Mouse (Mus musculus) forebrain, postnatal 0 days (tissue): ENCODE measurements at regions not wholly inside any gene's neighbourhood (a gene's known extent, or its start where the extent isn't known, plus 50 kb on each side); places are given as distances from the start of the nearest gene placed in this dataset.

Experiments
- ATAC-seq: fragments of 200-750 bp; cut with Nextera tagmentation; 2 replicates; pipeline ENCODE4 v1.8.0; 2017; ENCODE audit warnings: mild to moderate bottlenecking, moderate library complexity
- DNase-seq: peaks from one replicate; pipeline ENCODE4 v3.0.0-alpha.2; 2015
- H3K27ac ChIP-seq: fragments of 300-500 bp; sonication (generic); 2 replicates; pipeline ENCODE4 v1.5.1; 2014; ENCODE audit warnings: low read depth, mild to moderate bottlenecking, antibody characterized with exemption, low read length, moderate library complexity, mixed read lengths
- H3K27me3 ChIP-seq: fragments of 300-500 bp; sonication (generic); 2 replicates; pipeline ENCODE4 v1.6.1; 2014; ENCODE audit warnings: mild to moderate bottlenecking, low read length, mixed read lengths; ENCODE audit not compliant: insufficient read depth
- H3K36me3 ChIP-seq: fragments of 300-500 bp; sonication (generic); 2 replicates; pipeline ENCODE4 v1.6.1; 2014; ENCODE audit warnings: mild to moderate bottlenecking, moderate library complexity; ENCODE audit not compliant: insufficient read depth
- H3K4me1 ChIP-seq: fragments of 300-500 bp; sonication (generic); 2 replicates; pipeline ENCODE4 v1.6.1; 2014; ENCODE audit warnings: antibody characterized with exemption; ENCODE audit not compliant: insufficient read depth
- H3K4me2 ChIP-seq: fragments of 300-500 bp; sonication (generic); 2 replicates; pipeline ENCODE4 v1.6.1; 2014; ENCODE audit warnings: low read depth, mild to moderate bottlenecking, moderate library complexity
- H3K4me3 ChIP-seq: fragments of 300-500 bp; sonication (generic); 2 replicates; pipeline ENCODE4 v1.5.1; 2014; ENCODE audit warnings: low read depth, low read length, mixed read lengths
- H3K9ac ChIP-seq: fragments of 300-500 bp; sonication (generic); 2 replicates; pipeline ENCODE4 v1.6.1; 2014; ENCODE audit warnings: mild to moderate bottlenecking
- H3K9me3 ChIP-seq: fragments of 300-500 bp; sonication (generic); 2 replicates; pipeline ENCODE4 v1.6.1; 2016; ENCODE audit warnings: low read length
- CTCF ChIP-seq: sonication (generic); IDR thresholded peaks from 2 replicates; pipeline ENCODE4 v1.5.1; 2016; ENCODE audit warnings: antibody characterized with exemption, control low read depth, low read depth
- WGBS: fragments of 180-500 bp; shearing (Covaris S2); extraction: QIAGEN DNeasy Blood & Tissue Kit; methylation state at CpG from one replicate; pipeline ENCODE4 v1.1.7; 2014; 5-methylcytosine and 5-hydroxymethylcytosine counted together

DNA sequence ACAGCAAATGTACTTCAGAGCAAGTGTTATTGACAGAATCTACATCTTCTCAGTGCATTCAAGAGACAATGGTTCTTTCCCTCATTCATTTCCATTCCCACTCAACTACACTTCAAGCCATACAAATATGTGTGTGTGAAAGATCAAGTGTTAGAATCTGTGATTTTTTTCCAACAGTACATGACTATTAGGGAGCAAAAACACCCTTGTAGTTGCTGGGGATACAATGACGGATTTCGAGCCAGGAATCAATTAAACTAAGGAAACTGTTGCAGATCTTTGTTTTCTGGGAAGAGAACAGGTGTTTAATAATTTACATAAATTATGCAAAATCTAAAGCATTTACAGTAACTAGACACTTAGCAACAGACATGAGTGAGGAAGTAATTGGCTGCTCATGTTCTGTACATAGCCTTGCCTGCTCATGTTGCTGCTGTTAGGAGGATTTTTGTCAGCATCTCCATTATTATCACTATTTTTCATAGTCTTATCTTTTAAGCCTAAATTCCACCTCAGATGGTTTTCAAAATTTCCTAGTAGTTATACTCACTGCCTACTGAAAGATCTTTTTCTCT is 777.6 kb upstream of the Adgrl2 start:
- 29% methylated on average over 2 of the region's 2 CpGs for WGBS
- no peak for TF ChIP-seq CTCF
- H3K27me3 ChIP-seq: no peaks in the 10 kb centered on the region
- no peaks in the 10 kb centered on the region for H3K36me3 ChIP-seq
- no peak overlapping the region for H3K4me3 ChIP-seq
- no peaks in the 10 kb centered on the region for H3K9me3 ChIP-seq
- ATAC-seq: peak; percentile 43; the same call in 1 of the 2 replicates
- DNase-seq: no peak
- H3K9ac ChIP-seq: no peak overlapping the region
- 0 out of 2 replicates have a peak, but pooled peaks cover 4% of the 10 kb centered on the region for H3K4me1 ChIP-seq
- no peak overlapping the region for H3K27ac ChIP-seq
- H3K4me2 ChIP-seq: no peak overlapping the region

DNA sequence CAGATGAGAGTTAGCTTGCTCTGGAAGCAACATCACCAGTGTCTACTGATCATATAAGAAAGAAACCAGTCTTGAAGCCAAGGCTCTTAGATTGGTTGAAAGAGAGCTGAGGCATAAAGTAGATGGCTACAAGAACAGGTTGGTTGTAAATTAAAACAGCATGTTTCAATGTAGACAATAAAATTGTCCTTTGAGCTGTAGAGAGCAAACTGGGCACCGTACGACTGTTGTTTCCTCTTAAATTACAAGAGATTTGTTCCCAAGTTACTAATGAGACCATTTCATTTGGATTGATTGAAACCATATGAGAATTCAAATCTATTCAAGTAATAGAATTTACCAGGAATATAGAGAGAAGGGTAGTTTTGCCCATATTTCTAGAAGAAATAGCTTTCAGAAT is 770.9 kb upstream of the Adgrl2 start:
- TF ChIP-seq CTCF: no peak
- no peak for ATAC-seq
- Histone ChIP-seq H3K36me3 (no peaks in the 10 kb centered on the region), H3K9ac (no peak overlapping the region), H3K4me3 (no peak overlapping the region), H3K9me3 (no peaks in the 10 kb centered on the region), H3K27ac (no peak overlapping the region), H3K4me1 (no peaks in the 10 kb centered on the region), H3K4me2 (no peak overlapping the region), H3K27me3 (no peaks in the 10 kb centered on the region)
- WGBS: 96% methylated on average over 2 of the region's 2 CpGs
- no peak for DNase-seq

DNA sequence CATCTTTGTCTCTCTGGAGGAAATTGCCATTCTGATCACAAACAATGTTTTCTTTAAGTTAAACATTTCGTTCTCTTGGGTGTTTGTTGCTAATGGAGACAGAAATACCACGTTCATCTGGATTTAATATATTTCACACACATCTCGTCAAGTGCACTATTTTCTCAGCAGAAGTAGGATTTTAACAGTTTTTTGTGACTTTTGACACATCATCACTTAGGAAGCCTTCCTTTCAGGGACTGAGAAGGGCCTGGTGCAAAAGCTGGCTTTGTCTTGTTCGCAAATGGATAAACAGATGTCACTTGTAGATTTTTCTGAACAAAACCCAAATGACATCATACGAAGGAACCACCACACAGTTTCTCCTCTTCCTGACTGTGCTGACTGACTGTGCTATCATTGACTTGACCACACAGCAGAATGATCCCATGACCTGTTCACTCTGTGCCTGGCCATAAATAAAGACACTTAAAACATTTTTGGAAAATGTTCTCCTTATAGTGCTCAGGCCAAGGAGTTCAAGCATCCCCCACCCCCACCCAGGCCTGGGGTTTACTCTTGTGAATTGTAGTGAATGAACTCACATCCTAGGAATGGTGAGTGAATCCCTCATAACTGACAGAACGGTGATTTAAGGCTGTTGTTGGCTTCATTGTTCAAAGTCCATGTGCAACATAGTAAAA is 767.7 kb upstream of the Adgrl2 start:
- Histone ChIP-seq H3K4me2 (no peak overlapping the region), H3K27ac (no peak overlapping the region), H3K36me3 (no peaks in the 10 kb centered on the region), H3K4me3 (no peak overlapping the region), H3K9ac (no peak overlapping the region), H3K4me1 (no peaks in the 10 kb centered on the region), H3K9me3 (no peaks in the 10 kb centered on the region), H3K27me3 (no peaks in the 10 kb centered on the region)
- no peak for TF ChIP-seq CTCF
- WGBS: 66% methylated on average over 6 of the region's 6 CpGs
- ATAC-seq: no peak; the same call in 1 of the 2 replicates
- peak; percentile 20 for DNase-seq

DNA sequence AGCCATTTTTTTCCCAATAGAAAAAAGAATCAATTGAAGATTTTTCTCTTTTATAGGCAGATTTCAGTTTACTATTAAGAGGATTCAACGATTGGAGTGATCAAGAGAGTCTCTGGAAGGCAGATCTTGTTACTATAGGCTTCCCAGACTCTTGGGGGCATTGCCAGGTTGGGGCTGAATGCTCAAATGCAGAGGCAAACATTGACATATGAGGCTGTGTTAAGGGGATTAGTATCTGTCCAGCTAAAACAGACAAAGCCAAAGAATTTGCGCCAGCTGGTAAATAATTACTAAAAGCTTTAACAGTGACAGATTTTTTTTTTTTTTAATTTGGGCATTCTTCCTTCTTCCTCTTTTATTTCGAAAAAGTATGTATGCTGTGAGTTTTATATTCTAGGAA is 745.7 kb upstream of the Adgrl2 start:
- Histone ChIP-seq H3K9me3 (no peaks in the 10 kb centered on the region), H3K27ac (no peak overlapping the region), H3K4me3 (no peak overlapping the region), H3K9ac (no peak overlapping the region), H3K4me2 (no peak overlapping the region), H3K27me3 (no peaks in the 10 kb centered on the region), H3K4me1 (no peaks in the 10 kb centered on the region), H3K36me3 (no peaks in the 10 kb centered on the region)
- ATAC-seq (no peak), DNase-seq (no peak)
- 46% methylated on average over 3 of the region's 3 CpGs for WGBS
- no peak for TF ChIP-seq CTCF

DNA sequence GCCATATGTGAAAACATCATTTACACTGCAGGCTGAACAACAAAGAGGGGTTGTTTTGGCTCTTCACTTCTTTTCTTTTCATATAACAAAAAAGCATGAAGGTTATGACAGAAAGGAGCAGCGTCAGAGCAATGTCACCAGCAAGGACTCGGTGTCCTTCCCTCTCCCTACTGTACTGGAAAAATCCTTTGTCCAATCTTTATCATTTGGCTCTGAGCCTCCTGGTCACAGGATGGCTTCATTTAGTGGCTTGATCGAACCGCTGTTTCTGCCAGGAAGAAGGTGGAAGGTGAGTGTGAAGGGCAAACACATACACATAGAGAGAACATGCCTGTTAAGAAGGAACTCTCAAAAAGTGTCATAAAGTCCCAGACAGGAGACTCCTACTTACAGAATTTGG is 735.9 kb upstream of the Adgrl2 start:
- no peaks in the 10 kb centered on the region for H3K27me3 ChIP-seq
- ATAC-seq (no peak), DNase-seq (no peak)
- no peak overlapping the region for H3K4me3 ChIP-seq
- no peak overlapping the region for H3K4me2 ChIP-seq
- no peak for TF ChIP-seq CTCF
- H3K9me3 ChIP-seq: no peaks in the 10 kb centered on the region
- WGBS: 64% methylated on average over 4 of the region's 4 CpGs
- H3K27ac ChIP-seq: no peak overlapping the region
- no peak overlapping the region for H3K9ac ChIP-seq
- no peaks in the 10 kb centered on the region for H3K36me3 ChIP-seq
- no peaks in the 10 kb centered on the region for H3K4me1 ChIP-seq

DNA sequence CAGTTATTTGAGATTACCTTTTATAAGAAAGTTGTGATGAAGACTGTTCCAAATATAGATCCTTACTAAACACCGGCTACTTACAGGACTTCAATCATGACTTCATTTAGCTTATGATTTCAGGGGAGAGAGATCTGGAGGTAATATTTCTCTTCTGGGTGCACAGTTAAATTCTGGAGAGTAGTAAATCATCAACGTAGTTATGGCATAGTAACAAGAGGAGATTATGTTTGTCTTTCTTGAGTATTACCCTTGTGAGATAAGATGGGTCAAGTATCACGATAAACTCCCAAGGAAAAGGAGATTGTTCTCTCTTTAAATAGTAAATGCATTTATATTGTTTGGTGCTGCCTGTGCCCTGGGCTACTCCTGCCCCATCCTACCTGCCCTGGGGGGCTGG is 734.5 kb upstream of the Adgrl2 start:
- H3K4me3 ChIP-seq: no peak overlapping the region
- H3K4me2 ChIP-seq: no peak overlapping the region
- no peaks in the 10 kb centered on the region for H3K36me3 ChIP-seq
- H3K9ac ChIP-seq: no peak overlapping the region
- no peaks in the 10 kb centered on the region for H3K27me3 ChIP-seq
- TF ChIP-seq CTCF: no peak
- H3K9me3 ChIP-seq: no peaks in the 10 kb centered on the region
- 99% methylated on average over 3 of the region's 3 CpGs for WGBS
- no peak overlapping the region for H3K27ac ChIP-seq
- DNase-seq: no peak
- no peaks in the 10 kb centered on the region for H3K4me1 ChIP-seq
- ATAC-seq: no peak

DNA sequence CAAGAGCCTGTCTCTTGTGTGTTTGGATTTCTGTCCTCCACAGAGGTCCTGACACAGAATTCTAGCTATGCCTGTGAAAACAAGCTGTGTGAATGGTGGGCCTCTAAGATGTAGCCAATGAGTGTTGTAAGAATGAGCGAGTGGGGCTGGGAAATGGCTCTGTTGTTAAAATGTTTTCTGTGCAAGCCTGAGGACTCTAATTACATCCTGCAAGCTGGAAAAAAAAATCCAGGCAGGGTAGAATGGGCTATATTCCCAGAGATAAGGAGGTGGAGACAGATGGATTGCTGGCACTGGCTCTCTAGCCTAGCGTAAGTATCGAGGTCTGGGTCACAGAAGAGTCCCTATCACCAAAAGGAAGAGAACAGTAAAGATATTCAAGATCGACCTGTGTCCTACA is 731.5 kb upstream of the Adgrl2 start:
- ATAC-seq: peak; percentile 54; the same call in 1 of the 2 replicates
- WGBS: 48% methylated on average over 4 of the region's 4 CpGs
- no peak for TF ChIP-seq CTCF
- no peak overlapping the region for H3K9ac ChIP-seq
- no peaks in the 10 kb centered on the region for H3K9me3 ChIP-seq
- peak; percentile 46 for DNase-seq
- H3K4me1 ChIP-seq: no peaks in the 10 kb centered on the region
- H3K36me3 ChIP-seq: no peaks in the 10 kb centered on the region
- no peak overlapping the region for H3K27ac ChIP-seq
- H3K4me3 ChIP-seq: no peak overlapping the region
- no peak overlapping the region for H3K4me2 ChIP-seq
- H3K27me3 ChIP-seq: no peaks in the 10 kb centered on the region
